Mouse (Mus musculus) heart, embryonic 13.5 days (tissue): ENCODE measurements around the gene Gsap. TPM values are rescaled to one million over a fixed set of nuclear protein-coding genes. Genes with fewer than 3 reads are reported as not detected.
"Not testable (repeated sequence)": the region's sequence is repeated elsewhere in the genome, so short reads cannot be mapped to it uniquely, and the experiment has no call there.

Experiments
- ATAC-seq: fragments of 200-750 bp; cut with Nextera tagmentation; 2 replicates; pipeline ENCODE4 v1.8.0; 2017; ENCODE audit warnings: moderate TSS enrichment; ENCODE audit not compliant: insufficient number of reproducible peaks, low FRiP score, low TSS enrichment; ENCODE audit errors: extremely low read depth
- H3K27ac ChIP-seq: fragments of 300-500 bp; sonication (generic); replicated peaks from 2 replicates; pipeline ENCODE4 v1.5.1; 2015; ENCODE audit warnings: moderate library complexity, mild to moderate bottlenecking, inconsistent platforms
- H3K27me3 ChIP-seq: fragments of 300-500 bp; sonication (generic); replicated peaks from 2 replicates; pipeline ENCODE4 v1.6.1; 2015; ENCODE audit warnings: mild to moderate bottlenecking, inconsistent platforms
- H3K36me3 ChIP-seq: fragments of 300-500 bp; sonication (generic); 2 replicates; pipeline ENCODE4 v1.6.1; 2015; ENCODE audit warnings: mild to moderate bottlenecking, inconsistent platforms
- H3K4me1 ChIP-seq: fragments of 300-500 bp; sonication (generic); 2 replicates; pipeline ENCODE4 v1.6.1; 2015; ENCODE audit warnings: inconsistent platforms
- H3K4me2 ChIP-seq: fragments of 300-500 bp; sonication (generic); 2 replicates; pipeline ENCODE4 v1.6.1; 2015; ENCODE audit warnings: inconsistent platforms, mild to moderate bottlenecking, moderate library complexity
- H3K4me3 ChIP-seq: fragments of 300-500 bp; sonication (generic); 2 replicates; pipeline ENCODE4 v1.5.1; 2015; ENCODE audit warnings: moderate library complexity, mild to moderate bottlenecking, inconsistent platforms
- H3K9ac ChIP-seq: fragments of 300-500 bp; sonication (generic); 2 replicates; pipeline ENCODE4 v1.6.1; 2015; ENCODE audit warnings: inconsistent platforms, mild to moderate bottlenecking, moderate library complexity
- H3K9me3 ChIP-seq: fragments of 300-500 bp; sonication (generic); 2 replicates; pipeline ENCODE4 v1.6.1; 2016; ENCODE audit warnings: inconsistent platforms
- WGBS: fragments of 180-500 bp; shearing (Covaris S2); methylation state at CpG from one replicate; pipeline ENCODE4 v1.1.7; 2015; ENCODE audit warnings: mixed read lengths; 5-methylcytosine and 5-hydroxymethylcytosine counted together
- polyA plus RNA-seq: library from polyadenylated mRNA; unstranded; fragments of >200 nt; fragmentation: Nextera tagmentation; extraction: Ambion mirVana; gene quantifications from 2 replicates; pipeline ENCODE4 v1.2.1, GENCODE M21; 2015

Gsap gene
- polyA plus RNA-seq, 1 experiment from 2014 or later: 0.55 TPM

- 60% methylated on average over 7 of the region's 7 CpGs for WGBS
Measured at GRCm38 (mm10) chr5:21260746-21261145, 74.7 kb downstream of the Gsap start.

GRCm38 (mm10) chr5:21261202-21261844, 75.3 kb downstream of the Gsap start:
- Histone ChIP-seq H3K9ac (no peak overlapping the region), H3K4me2 (no peak overlapping the region), H3K36me3 (no peaks in the 10 kb centered on the region), H3K27ac (no peak overlapping the region), H3K4me3 (no peak overlapping the region), H3K27me3 (no peaks in the 10 kb centered on the region), H3K4me1 (peaks cover 13% of the 10 kb centered on the region), H3K9me3 (no peaks in the 10 kb centered on the region)
- ATAC-seq: no peak
- WGBS: 50% methylated on average over 6 of the region's 6 CpGs

More at GRCm38 (mm10) chr5:21260746-21261145, 74.7 kb downstream of the Gsap start:
- no peak for ATAC-seq
- Histone ChIP-seq H3K4me2 (no peak overlapping the region), H3K36me3 (no peaks in the 10 kb centered on the region), H3K27me3 (no peaks in the 10 kb centered on the region), H3K9ac (no peak overlapping the region), H3K9me3 (no peaks in the 10 kb centered on the region), H3K4me3 (no peak overlapping the region), H3K27ac (no peak overlapping the region), H3K4me1 (peaks cover 13% of the 10 kb centered on the region)

GRCm38 (mm10) chr5:21263202-21264055, 77.4 kb downstream of the Gsap start:
- H3K9ac ChIP-seq: no peak overlapping the region
- ATAC-seq: no peak
- H3K27me3 ChIP-seq: no peaks in the 10 kb centered on the region
- H3K36me3 ChIP-seq: no peaks in the 10 kb centered on the region
- H3K4me1 ChIP-seq: peaks cover 10% of the 10 kb centered on the region
- no peaks in the 10 kb centered on the region for H3K9me3 ChIP-seq
- no peak overlapping the region for H3K27ac ChIP-seq
- no peak overlapping the region for H3K4me3 ChIP-seq
- H3K4me2 ChIP-seq: no peak overlapping the region
- WGBS: 59% methylated on average over 18 of the region's 18 CpGs

- Histone ChIP-seq H3K4me1 (peaks cover 10% of the 10 kb centered on the region), H3K9ac (no peak overlapping the region), H3K4me2 (no peak overlapping the region), H3K27ac (no peak overlapping the region), H3K27me3 (no peaks in the 10 kb centered on the region), H3K36me3 (no peaks in the 10 kb centered on the region), H3K9me3 (no peaks in the 10 kb centered on the region), H3K4me3 (no peak overlapping the region)
- WGBS: 88% methylated on average over 8 of the region's 8 CpGs
- no peak for ATAC-seq
Measured at GRCm38 (mm10) chr5:21264352-21265021, 78.4 kb downstream of the Gsap start.

- no peaks in the 10 kb centered on the region for H3K36me3 ChIP-seq
- H3K9ac ChIP-seq: no peak overlapping the region
- H3K4me1 ChIP-seq: peaks cover 10% of the 10 kb centered on the region
- WGBS: 28% methylated on average over 4 of the region's 4 CpGs
- no peak overlapping the region for H3K27ac ChIP-seq
- H3K4me3 ChIP-seq: no peak overlapping the region
- no peaks in the 10 kb centered on the region for H3K9me3 ChIP-seq
- no peak overlapping the region for H3K4me2 ChIP-seq
- no peak for ATAC-seq
- H3K27me3 ChIP-seq: no peaks in the 10 kb centered on the region
Measured at GRCm38 (mm10) chr5:21265049-21265448, 79.0 kb downstream of the Gsap start.

- Histone ChIP-seq H3K9ac (no peak overlapping the region), H3K4me1 (peaks cover 10% of the 10 kb centered on the region; the same call in 1 of the 2 replicates), H3K9me3 (no peaks in the 10 kb centered on the region), H3K27ac (no peak overlapping the region), H3K4me2 (no peak overlapping the region), H3K36me3 (no peaks in the 10 kb centered on the region), H3K4me3 (no peak overlapping the region), H3K27me3 (no peaks in the 10 kb centered on the region)
- no peak for ATAC-seq
- WGBS: 67% methylated on average over 2 of the region's 2 CpGs
Measured at GRCm38 (mm10) chr5:21267090-21267489, 81.0 kb downstream of the Gsap start.

- H3K9ac ChIP-seq: no peak overlapping the region
Measured at GRCm38 (mm10) chr5:21269446-21269845, 83.4 kb downstream of the Gsap start.

GRCm38 (mm10) chr5:21270756-21271155, 84.7 kb downstream of the Gsap start:
- Histone ChIP-seq H3K27me3 (0 out of 2 replicates have a peak, but pooled peaks cover 3% of the 10 kb centered on the region), H3K36me3 (no peaks in the 10 kb centered on the region), H3K4me2 (no peak overlapping the region), H3K9ac (no peak overlapping the region), H3K27ac (no peak overlapping the region), H3K4me1 (peaks cover 10% of the 10 kb centered on the region; the same call in 1 of the 2 replicates), H3K9me3 (no peaks in the 10 kb centered on the region), H3K4me3 (no peak overlapping the region)
- WGBS: 57% methylated on average over 4 of the region's 4 CpGs
- no peak for ATAC-seq

More at GRCm38 (mm10) chr5:21269446-21269845, 83.4 kb downstream of the Gsap start:
- Histone ChIP-seq H3K27ac (no peak overlapping the region), H3K27me3 (0 out of 2 replicates have a peak, but pooled peaks cover 3% of the 10 kb centered on the region), H3K36me3 (no peaks in the 10 kb centered on the region), H3K4me3 (no peak overlapping the region), H3K4me1 (peaks cover 10% of the 10 kb centered on the region; the same call in 1 of the 2 replicates), H3K9me3 (no peaks in the 10 kb centered on the region), H3K4me2 (no peak overlapping the region)
- WGBS: 69% methylated on average over 5 of the region's 5 CpGs
- no peak for ATAC-seq

- Histone ChIP-seq H3K4me1 (peaks cover 10% of the 10 kb centered on the region; the same call in 1 of the 2 replicates), H3K9me3 (no peaks in the 10 kb centered on the region), H3K9ac (no peak overlapping the region), H3K27me3 (0 out of 2 replicates have a peak, but pooled peaks cover 3% of the 10 kb centered on the region), H3K4me2 (no peak overlapping the region), H3K27ac (no peak overlapping the region), H3K36me3 (no peaks in the 10 kb centered on the region), H3K4me3 (no peak overlapping the region)
- 58% methylated on average over 9 of the region's 9 CpGs for WGBS
- no peak for ATAC-seq
Measured at GRCm38 (mm10) chr5:21271386-21272354, 85.6 kb downstream of the Gsap start.

GRCm38 (mm10) chr5:21277685-21278084, 91.6 kb downstream of the Gsap start:
- not testable (repeated sequence) for H3K27ac ChIP-seq, H3K9ac ChIP-seq, H3K4me3 ChIP-seq, ATAC-seq, H3K9me3 ChIP-seq, H3K4me2 ChIP-seq, H3K27me3 ChIP-seq, H3K4me1 ChIP-seq, H3K36me3 ChIP-seq
- WGBS: 48% methylated on average over 2 of the region's 2 CpGs
